Mouse (Mus musculus): ENCODE results near the gene Sept7. TPM values are rescaled to one million over a fixed set of nuclear protein-coding genes. Genes with fewer than 3 reads are reported as not detected.

Sept7 gene
- polyA plus RNA-seq, 1 experiment from 2014 or later: 267 TPM

GRCm38 (mm10) chr9:25246508-25246907, 5.7 kb upstream of the Sept7 start:
- H3K4me2 ChIP-seq (ENCODE audit: low read length): no peak overlapping the region
- no peaks in the 10 kb centered on the region for H3K27me3 ChIP-seq (ENCODE audit: control insufficient read depth, insufficient read depth, low read length)
- H3K9me3 ChIP-seq (ENCODE audit: control insufficient read depth, low read length): no peaks in the 10 kb centered on the region
- H3K9ac ChIP-seq (replicated peaks; ENCODE audit: low read length): no peak overlapping the region
- no peak for ATAC-seq (ENCODE audit: low FRiP score, low TSS enrichment)
- DNase-seq: no peak
- H3K36me3 ChIP-seq (ENCODE audit: control insufficient read depth, insufficient read depth, low read length): no peaks in the 10 kb centered on the region
- H3K27ac ChIP-seq (replicated peaks; ENCODE audit: low read depth, low read length): no peak overlapping the region
- 0 out of 2 replicates have a peak, but pooled peaks cover 4% of the 10 kb centered on the region for H3K4me1 ChIP-seq (ENCODE audit: control insufficient read depth, insufficient read depth, low read length)
- no peak overlapping the region for H3K4me3 ChIP-seq (replicated peaks; ENCODE audit: low read depth, low read length)
- WGBS: 95% methylated on average over 3 of the region's 3 CpGs

- WGBS: 10% methylated on average over 6 of the region's 6 CpGs
- Histone ChIP-seq H3K4me1 (ENCODE audit: control insufficient read depth, insufficient read depth, low read length) (peaks cover 24% of the 10 kb centered on the region), H3K27me3 (ENCODE audit: control insufficient read depth, insufficient read depth, low read length) (no peaks in the 10 kb centered on the region), H3K9ac (replicated peaks; ENCODE audit: low read length) (peak overlapping the region; percentile 96), H3K4me2 (ENCODE audit: low read length) (peak overlapping the region; percentile 60), H3K9me3 (ENCODE audit: control insufficient read depth, low read length) (no peaks in the 10 kb centered on the region), H3K36me3 (ENCODE audit: control insufficient read depth, insufficient read depth, low read length) (no peaks in the 10 kb centered on the region), H3K4me3 (replicated peaks; ENCODE audit: low read depth, low read length) (peak overlapping the region; percentile 98), H3K27ac (replicated peaks; ENCODE audit: low read depth, low read length) (peak overlapping the region; percentile 99)
- ATAC-seq (ENCODE audit: low FRiP score, low TSS enrichment) (no peak), DNase-seq (no peak)
Measured at GRCm38 (mm10) chr9:25251174-25251573, 1.1 kb upstream of the Sept7 start.

- H3K4me2 ChIP-seq (ENCODE audit: low read length): peak overlapping the region; percentile 60
- peak overlapping the region; percentile 99 for H3K27ac ChIP-seq (replicated peaks; ENCODE audit: low read depth, low read length)
- peak; percentile 88 for ATAC-seq (ENCODE audit: low FRiP score, low TSS enrichment)
- WGBS: 1% methylated on average over 41 of the region's 41 CpGs
- H3K27me3 ChIP-seq (ENCODE audit: control insufficient read depth, insufficient read depth, low read length): no peaks in the 10 kb centered on the region
- H3K9me3 ChIP-seq (ENCODE audit: control insufficient read depth, low read length): no peaks in the 10 kb centered on the region
- peak overlapping the region; percentile 96 for H3K9ac ChIP-seq (replicated peaks; ENCODE audit: low read length)
- peaks cover 24% of the 10 kb centered on the region for H3K4me1 ChIP-seq (ENCODE audit: control insufficient read depth, insufficient read depth, low read length)
- H3K36me3 ChIP-seq (ENCODE audit: control insufficient read depth, insufficient read depth, low read length): no peaks in the 10 kb centered on the region
- DNase-seq: peak; percentile 94
- H3K4me3 ChIP-seq (replicated peaks; ENCODE audit: low read depth, low read length): peak overlapping the region; percentile 98
Measured at GRCm38 (mm10) chr9:25251611-25252282, 492 bp upstream of the Sept7 start.

GRCm38 (mm10) chr9:25252759-25253477, 679 bp downstream of the Sept7 start:
- H3K9ac ChIP-seq (replicated peaks; ENCODE audit: low read length): peak overlapping the region; percentile 96
- WGBS: under 1% methylated on average over 75 of the region's 78 CpGs
- H3K4me3 ChIP-seq (replicated peaks; ENCODE audit: low read depth, low read length): peak overlapping the region; percentile 98
- peaks cover 24% of the 10 kb centered on the region for H3K4me1 ChIP-seq (ENCODE audit: control insufficient read depth, insufficient read depth, low read length)
- DNase-seq: peak; percentile 80
- H3K4me2 ChIP-seq (ENCODE audit: low read length): peak overlapping the region; percentile 60
- no peaks in the 10 kb centered on the region for H3K27me3 ChIP-seq (ENCODE audit: control insufficient read depth, insufficient read depth, low read length)
- H3K9me3 ChIP-seq (ENCODE audit: control insufficient read depth, low read length): no peaks in the 10 kb centered on the region
- H3K27ac ChIP-seq (replicated peaks; ENCODE audit: low read depth, low read length): peak overlapping the region; percentile 99
- no peaks in the 10 kb centered on the region for H3K36me3 ChIP-seq (ENCODE audit: control insufficient read depth, insufficient read depth, low read length)
- ATAC-seq (ENCODE audit: low FRiP score, low TSS enrichment): peak; percentile 69

GRCm38 (mm10) chr9:25253478-25253824, 1.2 kb downstream of the Sept7 start:
- Histone ChIP-seq H3K4me3 (replicated peaks; ENCODE audit: low read depth, low read length) (peak overlapping the region; percentile 98), H3K27me3 (ENCODE audit: control insufficient read depth, insufficient read depth, low read length) (no peaks in the 10 kb centered on the region), H3K9me3 (ENCODE audit: control insufficient read depth, low read length) (no peaks in the 10 kb centered on the region), H3K36me3 (ENCODE audit: control insufficient read depth, insufficient read depth, low read length) (no peaks in the 10 kb centered on the region), H3K4me2 (ENCODE audit: low read length) (peak overlapping the region; percentile 60), H3K9ac (replicated peaks; ENCODE audit: low read length) (peak overlapping the region; percentile 96), H3K27ac (replicated peaks; ENCODE audit: low read depth, low read length) (peak overlapping the region; percentile 99), H3K4me1 (ENCODE audit: control insufficient read depth, insufficient read depth, low read length) (peaks cover 24% of the 10 kb centered on the region)
- ATAC-seq (ENCODE audit: low FRiP score, low TSS enrichment) (no peak), DNase-seq (no peak)
- WGBS: 11% methylated on average over 3 of the region's 3 CpGs

- Histone ChIP-seq H3K9ac (replicated peaks; ENCODE audit: low read length) (no peak overlapping the region), H3K4me2 (ENCODE audit: low read length) (no peak overlapping the region), H3K36me3 (ENCODE audit: control insufficient read depth, insufficient read depth, low read length) (peaks cover 3% of the 10 kb centered on the region; the same call in 1 of the 2 replicates), H3K27me3 (ENCODE audit: control insufficient read depth, insufficient read depth, low read length) (no peaks in the 10 kb centered on the region), H3K4me1 (ENCODE audit: control insufficient read depth, insufficient read depth, low read length) (peaks cover under 1% of the 10 kb centered on the region; the same call in 1 of the 2 replicates), H3K4me3 (replicated peaks; ENCODE audit: low read depth, low read length) (no peak overlapping the region), H3K27ac (replicated peaks; ENCODE audit: low read depth, low read length) (no peak overlapping the region), H3K9me3 (ENCODE audit: control insufficient read depth, low read length) (no peaks in the 10 kb centered on the region)
- WGBS: 93% methylated on average over 3 of the region's 3 CpGs
- no peak for DNase-seq
- ATAC-seq (ENCODE audit: low FRiP score, low TSS enrichment): no peak
Measured at GRCm38 (mm10) chr9:25260411-25260810, 8.2 kb downstream of the Sept7 start.

GRCm38 (mm10) chr9:25260979-25261378, 8.7 kb downstream of the Sept7 start:
- Histone ChIP-seq H3K4me3 (replicated peaks; ENCODE audit: low read depth, low read length) (no peak overlapping the region), H3K4me1 (ENCODE audit: control insufficient read depth, insufficient read depth, low read length) (no peaks in the 10 kb centered on the region), H3K4me2 (ENCODE audit: low read length) (no peak overlapping the region), H3K9ac (replicated peaks; ENCODE audit: low read length) (no peak overlapping the region), H3K27ac (replicated peaks; ENCODE audit: low read depth, low read length) (no peak overlapping the region), H3K27me3 (ENCODE audit: control insufficient read depth, insufficient read depth, low read length) (no peaks in the 10 kb centered on the region), H3K36me3 (ENCODE audit: control insufficient read depth, insufficient read depth, low read length) (peaks cover 7% of the 10 kb centered on the region; the same call in 1 of the 2 replicates), H3K9me3 (ENCODE audit: control insufficient read depth, low read length) (no peaks in the 10 kb centered on the region)
- DNase-seq: no peak
- ATAC-seq (ENCODE audit: low FRiP score, low TSS enrichment): no peak

- peaks cover 13% of the 10 kb centered on the region for H3K36me3 ChIP-seq (ENCODE audit: control insufficient read depth, insufficient read depth, low read length)
- no peaks in the 10 kb centered on the region for H3K27me3 ChIP-seq (ENCODE audit: control insufficient read depth, insufficient read depth, low read length)
- no peak overlapping the region for H3K9ac ChIP-seq (replicated peaks; ENCODE audit: low read length)
- DNase-seq (no peak), ATAC-seq (ENCODE audit: low FRiP score, low TSS enrichment) (no peak)
- H3K4me1 ChIP-seq (ENCODE audit: control insufficient read depth, insufficient read depth, low read length): no peaks in the 10 kb centered on the region
- no peak overlapping the region for H3K4me3 ChIP-seq (replicated peaks; ENCODE audit: low read depth, low read length)
- H3K4me2 ChIP-seq (ENCODE audit: low read length): no peak overlapping the region
- WGBS: 96% methylated on average over 1 of the region's 1 CpGs
- no peaks in the 10 kb centered on the region for H3K9me3 ChIP-seq (ENCODE audit: control insufficient read depth, low read length)
- H3K27ac ChIP-seq (replicated peaks; ENCODE audit: low read depth, low read length): no peak overlapping the region
Measured at GRCm38 (mm10) chr9:25262087-25262486, 9.8 kb downstream of the Sept7 start.

- no peak overlapping the region for H3K4me2 ChIP-seq (ENCODE audit: low read length)
- H3K27ac ChIP-seq (replicated peaks; ENCODE audit: low read depth, low read length): no peak overlapping the region
- no peak for ATAC-seq (ENCODE audit: low FRiP score, low TSS enrichment)
- 96% methylated on average over 4 of the region's 4 CpGs for WGBS
- H3K9ac ChIP-seq (replicated peaks; ENCODE audit: low read length): no peak overlapping the region
- H3K27me3 ChIP-seq (ENCODE audit: control insufficient read depth, insufficient read depth, low read length): no peaks in the 10 kb centered on the region
- H3K36me3 ChIP-seq (ENCODE audit: control insufficient read depth, insufficient read depth, low read length): peaks cover 22% of the 10 kb centered on the region
- DNase-seq: no peak
- H3K4me3 ChIP-seq (replicated peaks; ENCODE audit: low read depth, low read length): no peak overlapping the region
- no peaks in the 10 kb centered on the region for H3K9me3 ChIP-seq (ENCODE audit: control insufficient read depth, low read length)
- no peaks in the 10 kb centered on the region for H3K4me1 ChIP-seq (ENCODE audit: control insufficient read depth, insufficient read depth, low read length)
Measured at GRCm38 (mm10) chr9:25265795-25266194, 13.6 kb downstream of the Sept7 start.
